Mouse (Mus musculus) limb, embryonic 12.5 days (tissue): ENCODE results near the gene Cyp4a29. TPM values are rescaled to one million over a fixed set of nuclear protein-coding genes. Genes with fewer than 3 reads are reported as not detected.
A peak's percentile ranks its signal among the peaks of the same experiment; 100 is the strongest.
"Not testable (repeated sequence)": the region's sequence is repeated elsewhere in the genome, so short reads cannot be mapped to it uniquely, and the experiment has no call there.

Source experiments
- ATAC-seq: fragments of 200-750 bp; cut with Nextera tagmentation; 2 replicates; pipeline ENCODE4 v1.8.0; 2017; ENCODE audit warnings: low read depth, moderate TSS enrichment; ENCODE audit not compliant: insufficient number of reproducible peaks, insufficient read depth, low FRiP score, low TSS enrichment
- H3K27ac ChIP-seq: fragments of 300-500 bp; sonication (generic); 2 replicates; pipeline ENCODE4 v1.5.1; 2016; ENCODE audit warnings: mild to moderate bottlenecking, moderate library complexity
- H3K27me3 ChIP-seq: fragments of 300-500 bp; sonication (generic); 2 replicates; pipeline ENCODE4 v1.6.1; 2016; ENCODE audit warnings: mild to moderate bottlenecking, moderate library complexity
- H3K36me3 ChIP-seq: fragments of 300-500 bp; sonication (generic); 2 replicates; pipeline ENCODE4 v1.6.1; 2016; ENCODE audit warnings: mild to moderate bottlenecking, moderate library complexity
- H3K4me1 ChIP-seq: fragments of 300-500 bp; sonication (generic); replicated peaks from 2 replicates; pipeline ENCODE4 v1.6.1; 2016
- H3K4me2 ChIP-seq: fragments of 300-500 bp; sonication (generic); 2 replicates; pipeline ENCODE4 v1.6.1; 2016; ENCODE audit warnings: mild to moderate bottlenecking, moderate library complexity
- H3K4me3 ChIP-seq: fragments of 300-500 bp; sonication (generic); replicated peaks from 2 replicates; pipeline ENCODE4 v1.5.1; 2016; ENCODE audit warnings: mild to moderate bottlenecking
- H3K9ac ChIP-seq: fragments of 300-500 bp; sonication (generic); replicated peaks from 2 replicates; pipeline ENCODE4 v1.6.1; 2016; ENCODE audit warnings: mild to moderate bottlenecking, moderate library complexity
- H3K9me3 ChIP-seq: fragments of 300-500 bp; sonication (generic); 2 replicates; pipeline ENCODE4 v1.6.1; 2016; ENCODE audit warnings: mild to moderate bottlenecking, moderate library complexity
- WGBS: fragments of 180-500 bp; shearing (Covaris S2); methylation state at CpG from one replicate; pipeline ENCODE4 v1.1.7; 2016; 5-methylcytosine and 5-hydroxymethylcytosine counted together
- polyA plus RNA-seq: library from polyadenylated mRNA; unstranded; fragments of >200 nt; fragmentation: Nextera tagmentation; extraction: Ambion mirVana; gene quantifications from 2 replicates; pipeline ENCODE4 v1.2.1, GENCODE M21; 2016

Gene Cyp4a29
- not detected in 2 replicates for polyA plus RNA-seq

GRCm38 (mm10) chr4:115241784-115242183 is at the start of gene Cyp4a29:
Cyp4a29 (plus strand) TSS chr4:115242084.
- H3K9me3 ChIP-seq = no peaks in the 10 kb centered on the region
- no peaks in the 10 kb centered on the region for H3K4me1 ChIP-seq
- H3K27ac ChIP-seq = no peak within 1 kb of the TSS
- no peak for ATAC-seq
- H3K4me2 ChIP-seq = no peak within 1 kb of the TSS
- WGBS = 80% methylated on average over 3 of the region's 3 CpGs
- no peak within 1 kb of the TSS for H3K4me3 ChIP-seq
- H3K36me3 ChIP-seq = no peaks in the 10 kb centered on the region
- no peaks in the 10 kb centered on the region for H3K27me3 ChIP-seq
- no peak within 1 kb of the TSS for H3K9ac ChIP-seq

GRCm38 (mm10) chr4:115232901-115233300 is 9.0 kb upstream of the Cyp4a29 start:
- not testable (repeated sequence) for H3K36me3 ChIP-seq, H3K9ac ChIP-seq, H3K4me3 ChIP-seq, H3K9me3 ChIP-seq, H3K4me2 ChIP-seq, H3K4me1 ChIP-seq, ATAC-seq, H3K27me3 ChIP-seq, H3K27ac ChIP-seq
- 82% methylated on average over 2 of the region's 2 CpGs for WGBS

GRCm38 (mm10) chr4:115236462-115237096 is 5.3 kb upstream of the Cyp4a29 start:
- 63% methylated on average over 1 of the region's 1 CpGs for WGBS
- Histone ChIP-seq H3K4me2 (no peak overlapping the region), H3K9me3 (no peaks in the 10 kb centered on the region), H3K27ac (no peak overlapping the region), H3K36me3 (no peaks in the 10 kb centered on the region), H3K9ac (no peak overlapping the region), H3K4me3 (no peak overlapping the region), H3K27me3 (no peaks in the 10 kb centered on the region), H3K4me1 (no peaks in the 10 kb centered on the region)
- no peak; the same call in 1 of the 2 replicates for ATAC-seq

GRCm38 (mm10) chr4:115264687-115265569 is 23.0 kb downstream of the Cyp4a29 start:
- H3K4me3 ChIP-seq, H3K27ac ChIP-seq, H3K36me3 ChIP-seq, H3K4me1 ChIP-seq, H3K9me3 ChIP-seq, H3K9ac ChIP-seq, ATAC-seq, H3K4me2 ChIP-seq, H3K27me3 ChIP-seq: not testable (repeated sequence)
- 75% methylated on average over 3 of the region's 4 CpGs for WGBS

GRCm38 (mm10) chr4:115278215-115278982 is 36.5 kb downstream of the Cyp4a29 start:
- WGBS = 91% methylated on average over 2 of the region's 3 CpGs
- not testable (repeated sequence) for ATAC-seq, H3K4me3 ChIP-seq, H3K9ac ChIP-seq, H3K27me3 ChIP-seq, H3K36me3 ChIP-seq, H3K27ac ChIP-seq, H3K9me3 ChIP-seq, H3K4me2 ChIP-seq, H3K4me1 ChIP-seq

GRCm38 (mm10) chr4:115280342-115280741 is 38.5 kb downstream of the Cyp4a29 start:
- peak overlapping the region; percentile 62 for H3K4me2 ChIP-seq
- H3K27ac ChIP-seq = no peak overlapping the region
- H3K36me3 ChIP-seq = no peaks in the 10 kb centered on the region
- H3K9ac ChIP-seq = no peak overlapping the region
- no peaks in the 10 kb centered on the region for H3K9me3 ChIP-seq
- H3K27me3 ChIP-seq = no peaks in the 10 kb centered on the region
- peak overlapping the region; percentile 38; the same call in 1 of the 2 replicates for H3K4me3 ChIP-seq
- no peaks in the 10 kb centered on the region for H3K4me1 ChIP-seq
- ATAC-seq = no peak

- not testable (repeated sequence) for H3K27ac ChIP-seq, H3K27me3 ChIP-seq, H3K9me3 ChIP-seq, H3K36me3 ChIP-seq, H3K4me1 ChIP-seq, ATAC-seq, H3K9ac ChIP-seq
- Histone ChIP-seq H3K4me2 (peak overlapping the region; percentile 62), H3K4me3 (peak overlapping the region; percentile 38)
- WGBS = 16% methylated on average over 10 of the region's 10 CpGs
Measured at GRCm38 (mm10) chr4:115280779-115281178, 38.9 kb downstream of the Cyp4a29 start.

GRCm38 (mm10) chr4:115281231-115281767 is 39.4 kb downstream of the Cyp4a29 start:
- peak; percentile 37; the same call in 1 of the 2 replicates for ATAC-seq
- H3K27me3 ChIP-seq, H3K9me3 ChIP-seq, H3K9ac ChIP-seq, H3K27ac ChIP-seq, H3K36me3 ChIP-seq, H3K4me1 ChIP-seq: not testable (repeated sequence)
- WGBS = 23% methylated on average over 22 of the region's 23 CpGs
- peak overlapping the region; percentile 38 for H3K4me3 ChIP-seq
- H3K4me2 ChIP-seq = peak overlapping the region; percentile 62

- H3K4me3 ChIP-seq, H3K4me2 ChIP-seq, H3K9me3 ChIP-seq, H3K4me1 ChIP-seq, H3K27ac ChIP-seq, H3K9ac ChIP-seq, ATAC-seq, H3K36me3 ChIP-seq, H3K27me3 ChIP-seq: not testable (repeated sequence)
Measured at GRCm38 (mm10) chr4:115298746-115299145, 56.9 kb downstream of the Cyp4a29 start, which contains the start of gene Cyp4a12a. Cyp4a12a (plus strand) TSS chr4:115299046.
